Mouse (Mus musculus): ENCODE results near the gene Gars. TPM values are rescaled to one million over a fixed set of nuclear protein-coding genes. Genes with fewer than 3 reads are reported as not detected.

The Gars gene
- total and polyA plus RNA-seq, 3 experiments: 171 to 325 (median 225) TPM

DNA sequence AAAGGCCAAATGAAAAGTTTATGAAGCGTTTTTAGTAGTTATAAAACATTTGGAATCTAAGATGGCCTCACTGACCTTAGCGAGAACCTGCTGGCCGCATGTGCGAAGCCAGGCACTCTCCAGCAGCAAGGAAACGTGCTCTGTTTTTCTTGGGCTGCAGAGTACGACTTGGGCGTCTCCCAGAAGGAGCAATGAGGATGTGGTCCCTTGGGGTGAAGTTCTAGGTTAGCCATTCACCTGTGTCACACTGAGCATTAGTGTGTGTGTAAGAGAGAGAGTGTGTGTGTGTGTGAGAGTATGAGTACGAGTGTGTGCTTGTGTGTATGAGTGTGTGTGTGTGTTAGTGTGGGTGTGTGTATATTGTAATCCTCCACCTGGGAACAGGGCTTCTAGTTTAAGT lies 5.4 kb downstream of the Gars start:
- Histone ChIP-seq H3K79me2 (ENCODE audit: control insufficient read depth, insufficient read depth, low read length, poor library complexity) (peaks cover 75% of the 10 kb centered on the region), H3K4me1 (ENCODE audit: control insufficient read depth in 1 of 2, insufficient read depth in 2 of 2, low read length in 2 of 2) (peaks cover 4 to 5% of the 10 kb centered on the region in 2 experiments; a peak in 2 of 4 replicates), H3K27me3 (ENCODE audit: control insufficient read depth in 1 of 2, insufficient read depth in 2 of 2, low read length in 2 of 2) (no peaks in the 10 kb centered on the region), H3K4me3 (ENCODE audit: control insufficient read depth in 1 of 2, insufficient read depth in 1 of 2, low read depth in 2 of 2, low read length in 2 of 2) (no peak overlapping the region), H3K9ac (ENCODE audit: control insufficient read depth, low read depth, low read length, poor library complexity, severe bottlenecking) (no peak overlapping the region), H3K9me3 (replicated peaks; ENCODE audit: insufficient read depth, low read length) (no peaks in the 10 kb centered on the region), H3K36me3 (ENCODE audit: control insufficient read depth in 1 of 2, insufficient read depth in 2 of 2, low read length in 2 of 2) (peaks cover 17 to 22% of the 10 kb centered on the region in 2 experiments), H3K27ac (ENCODE audit: control insufficient read depth, low read depth, low read length) (no peak overlapping the region)
- DNase-seq (ENCODE audit: low read depth, low spot score): no peak
- TF ChIP-seq POLR2A (IDR thresholded peaks at IDR 0.05; ENCODE audit: control insufficient read depth in 1 of 2, insufficient read depth in 1 of 2, low read depth in 1 of 2, low read length in 2 of 2, poor library complexity in 1 of 2): no peak

GRCm38 (mm10) chr6:55044542-55044941 lies 6.7 kb downstream of the Gars start:
- H3K27ac ChIP-seq (ENCODE audit: control insufficient read depth, low read depth, low read length): no peak overlapping the region
- peaks cover 15 to 31% of the 10 kb centered on the region in 2 experiments for H3K36me3 ChIP-seq (ENCODE audit: control insufficient read depth in 1 of 2, insufficient read depth in 2 of 2, low read length in 2 of 2)
- TF ChIP-seq EP300 (IDR thresholded peaks at IDR 0.05; ENCODE audit: low read depth in 1 of 2, low read length in 2 of 2) (no peak), USF1 (IDR thresholded peaks at IDR 0.05; ENCODE audit: low read depth, low read length) (no peak), ELF1 (IDR thresholded peaks at IDR 0.05; ENCODE audit: low read depth, low read length) (no peak), SIN3A (IDR thresholded peaks at IDR 0.05; ENCODE audit: low read length) (no peak), JUND (IDR thresholded peaks at IDR 0.05; ENCODE audit: low read depth, low read length) (no peak), TCF12 (IDR thresholded peaks at IDR 0.05; ENCODE audit: low read depth, low read length) (no peak), MAZ (IDR thresholded peaks at IDR 0.05; ENCODE audit: low read depth, low read length) (no peak), CTCF (IDR thresholded peaks at IDR 0.05 in 2 of 3, conservative IDR thresholded peaks at IDR 0.05 in 1 of 3; ENCODE audit: control insufficient read depth in 1 of 3, insufficient read depth in 1 of 3, low read depth in 2 of 3, low read length in 3 of 3, poor library complexity in 1 of 3, severe bottlenecking in 1 of 3) (no peak), ZNF384 (IDR thresholded peaks at IDR 0.05; ENCODE audit: low read depth, low read length) (no peak), GATA1 (IDR thresholded peaks at IDR 0.05; ENCODE audit: low read depth, low read length) (no peak), ETS1 (IDR thresholded peaks at IDR 0.05; ENCODE audit: low read depth, low read length) (no peak), ZKSCAN1 (IDR thresholded peaks at IDR 0.05; ENCODE audit: low read depth, low read length) (no peak), CHD2 (IDR thresholded peaks at IDR 0.05; ENCODE audit: low read length) (no peak), ZC3H11A (IDR thresholded peaks at IDR 0.05; ENCODE audit: low read depth, low read length) (no peak)
- peaks cover 63% of the 10 kb centered on the region for H3K79me2 ChIP-seq (ENCODE audit: control insufficient read depth, insufficient read depth, low read length, poor library complexity)
- H3K27me3 ChIP-seq (ENCODE audit: control insufficient read depth in 1 of 2, insufficient read depth in 2 of 2, low read length in 2 of 2): no peaks in the 10 kb centered on the region
- H3K4me1 ChIP-seq (ENCODE audit: control insufficient read depth in 1 of 2, insufficient read depth in 2 of 2, low read length in 2 of 2): peaks cover 4 to 5% of the 10 kb centered on the region in 2 experiments; a peak in 2 of 4 replicates
- no peak overlapping the region for H3K4me3 ChIP-seq (ENCODE audit: control insufficient read depth in 1 of 2, insufficient read depth in 1 of 2, low read depth in 2 of 2, low read length in 2 of 2)
- no peak for DNase-seq (ENCODE audit: low read depth, low spot score)
- no peaks in the 10 kb centered on the region for H3K9me3 ChIP-seq (replicated peaks; ENCODE audit: insufficient read depth, low read length)
- H3K9ac ChIP-seq (ENCODE audit: control insufficient read depth, low read depth, low read length, poor library complexity, severe bottlenecking): no peak overlapping the region

GRCm38 (mm10) chr6:55045326-55045725 lies 7.5 kb downstream of the Gars start:
- no peaks in the 10 kb centered on the region for H3K9me3 ChIP-seq (replicated peaks; ENCODE audit: insufficient read depth, low read length)
- peak; percentile 51 for DNase-seq (ENCODE audit: low read depth, low spot score)
- H3K27ac ChIP-seq (ENCODE audit: control insufficient read depth, low read depth, low read length): no peak overlapping the region
- no peak overlapping the region for H3K9ac ChIP-seq (ENCODE audit: control insufficient read depth, low read depth, low read length, poor library complexity, severe bottlenecking)
- H3K36me3 ChIP-seq (ENCODE audit: control insufficient read depth in 1 of 2, insufficient read depth in 2 of 2, low read length in 2 of 2): peaks cover 7 to 38% of the 10 kb centered on the region in 2 experiments
- H3K4me3 ChIP-seq (ENCODE audit: control insufficient read depth in 1 of 2, insufficient read depth in 1 of 2, low read depth in 2 of 2, low read length in 2 of 2): no peak overlapping the region
- TF ChIP-seq MAFK (IDR thresholded peaks at IDR 0.05; ENCODE audit: borderline replicate concordance, low read depth, low read length) (no peak), MYB (IDR thresholded peaks at IDR 0.05; ENCODE audit: low read depth, low read length) (no peak), MXI1 (IDR thresholded peaks at IDR 0.05; ENCODE audit: low read depth, low read length) (no peak), CTCF (IDR thresholded peaks at IDR 0.05 in 2 of 3, conservative IDR thresholded peaks at IDR 0.05 in 1 of 3; ENCODE audit: control insufficient read depth in 1 of 3, insufficient read depth in 1 of 3, low read depth in 2 of 3, low read length in 3 of 3, poor library complexity in 1 of 3, severe bottlenecking in 1 of 3) (no peak), TBP (IDR thresholded peaks at IDR 0.05; ENCODE audit: low read depth, low read length) (no peak), MAX (IDR thresholded peaks at IDR 0.05; ENCODE audit: low read length) (no peak), GABPA (IDR thresholded peaks at IDR 0.05; ENCODE audit: low read depth, low read length) (no peak), ZMIZ1 (IDR thresholded peaks at IDR 0.05; ENCODE audit: low read depth, low read length) (no peak), ZNF384 (IDR thresholded peaks at IDR 0.05; ENCODE audit: low read depth, low read length) (no peak), MEF2A (IDR thresholded peaks at IDR 0.05; ENCODE audit: extremely low read depth, insufficient replicate concordance, low read depth, low read length, poor library complexity, severe bottlenecking) (no peak), POLR2AphosphoS5 (IDR thresholded peaks at IDR 0.05; ENCODE audit: borderline replicate concordance, low read depth, low read length) (no peak), EP300 (IDR thresholded peaks at IDR 0.05; ENCODE audit: low read depth in 1 of 2, low read length in 2 of 2) (no peak), USF1 (IDR thresholded peaks at IDR 0.05; ENCODE audit: low read depth, low read length) (no peak), NELFE (IDR thresholded peaks at IDR 0.05; ENCODE audit: low read depth, low read length) (no peak), TCF12 (IDR thresholded peaks at IDR 0.05; ENCODE audit: low read depth, low read length) (no peak)
- H3K79me2 ChIP-seq (ENCODE audit: control insufficient read depth, insufficient read depth, low read length, poor library complexity): peaks cover 56% of the 10 kb centered on the region
- H3K4me1 ChIP-seq (ENCODE audit: control insufficient read depth in 1 of 2, insufficient read depth in 2 of 2, low read length in 2 of 2): peaks cover 4 to 5% of the 10 kb centered on the region in 2 experiments; a peak in 2 of 4 replicates
- H3K27me3 ChIP-seq (ENCODE audit: control insufficient read depth in 1 of 2, insufficient read depth in 2 of 2, low read length in 2 of 2): no peaks in the 10 kb centered on the region

Data from MEL (cell line).